ENCODE assay signal across 11 mouse cellular contexts in the genomic region with DNA sequence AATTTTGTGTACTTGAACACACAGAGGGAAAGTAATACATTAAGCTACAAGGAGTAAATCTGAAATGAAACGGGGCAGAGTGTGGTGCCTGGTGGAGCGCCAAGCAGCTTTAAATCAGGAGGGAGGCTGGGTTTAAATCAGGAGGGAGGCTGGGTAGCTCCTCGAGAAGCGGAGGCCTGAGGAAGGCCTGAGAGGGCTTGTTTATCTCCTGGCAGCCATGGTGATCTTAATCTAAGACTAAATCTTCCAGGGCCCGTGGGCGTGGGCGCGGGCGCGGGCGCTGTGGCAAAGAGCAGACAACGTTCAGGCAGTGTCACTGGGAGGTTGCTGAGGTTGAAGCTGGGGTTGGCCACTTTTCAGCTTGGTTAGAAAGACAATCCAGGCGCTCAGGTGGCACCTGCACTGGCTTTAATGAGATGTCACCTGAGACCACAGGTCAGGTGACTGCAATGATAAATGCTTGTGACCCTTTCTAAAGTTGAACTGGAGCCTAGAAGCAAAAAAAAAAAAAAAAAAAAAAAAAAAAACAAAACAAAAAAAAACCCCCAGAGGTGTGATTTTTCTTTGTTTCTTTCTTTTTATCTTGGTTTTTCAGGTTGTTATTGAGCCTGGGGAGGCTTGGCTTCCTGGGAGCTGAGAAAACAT. TPM values are rescaled to one million over a fixed set of nuclear protein-coding genes. Genes with fewer than 3 reads are reported as not detected.
A peak's percentile ranks its signal among the peaks of the same experiment; 100 is the strongest.
DNase-seq lines count a peak whose midpoint lies in the region; ATAC-seq and TF ChIP-seq lines count a peak whose summit lies in the region.
"Had no signal": no experiment of that assay in that cellular context is flagged by ENCODE, and none has a peak within 500 bp of the region (broad histone marks: within the 10 kb centered on the region; RNA-seq: fewer than 3 reads in every experiment).

No protein-coding gene starts in this region.

- no peak for TF ChIP-seq CTCF in E14TG2a.4 (conservative IDR thresholded peaks at IDR 0.05; ENCODE audit: low read length)

- H3K9me3 ChIP-seq in kidney, embryonic 14.5 days (ENCODE audit: control insufficient read depth, low read length) = no peaks in the 10 kb centered on the region
- no peaks in the 10 kb centered on the region for H3K9me3 ChIP-seq in E14TG2a.4 (ENCODE audit: low read length)
- no peaks in the 10 kb centered on the region for H3K9me3 ChIP-seq in embryonic facial prominence, embryonic 10.5 days
- H3K9me3 ChIP-seq: liver, embryonic 13.5 days; stomach, embryonic 15.5 days had no signal

- WGBS in kidney, embryonic 14.5 days = 24% methylated on average over 13 of the region's 13 CpGs
- WGBS in embryonic facial prominence, embryonic 10.5 days = 65% methylated on average over 13 of the region's 13 CpGs

- H3K36me3 ChIP-seq in kidney, embryonic 14.5 days (ENCODE audit: control insufficient read depth, insufficient read depth, low read length) = no peaks in the 10 kb centered on the region
- H3K36me3 ChIP-seq in E14TG2a.4 (ENCODE audit: insufficient read depth, low read length) = no peaks in the 10 kb centered on the region
- no peaks in the 10 kb centered on the region for H3K36me3 ChIP-seq in embryonic facial prominence, embryonic 10.5 days (replicated peaks)
- H3K36me3 ChIP-seq: liver, embryonic 13.5 days; stomach, embryonic 15.5 days had no signal

- H3K9ac ChIP-seq in kidney, embryonic 14.5 days (ENCODE audit: low read depth, low read length) = no peak overlapping the region
- H3K9ac ChIP-seq: liver, embryonic 13.5 days; stomach, embryonic 15.5 days had no signal

- ATAC-seq in kidney, embryonic 14.5 days (ENCODE audit: low FRiP score, low TSS enrichment) = peak; percentile 77

- H3K4me1 ChIP-seq in kidney, embryonic 14.5 days (ENCODE audit: control insufficient read depth, insufficient read depth, low read length) = peaks cover 6% of the 10 kb centered on the region; the same call in 1 of the 2 replicates
- H3K4me1 ChIP-seq in E14TG2a.4 (replicated peaks; ENCODE audit: low read depth, low read length) = peaks cover 48% of the 10 kb centered on the region
- peaks cover 13% of the 10 kb centered on the region for H3K4me1 ChIP-seq in embryonic facial prominence, embryonic 10.5 days

- no peaks in the 10 kb centered on the region for H3K27me3 ChIP-seq in kidney, embryonic 14.5 days (ENCODE audit: control insufficient read depth, insufficient read depth, low read length)
- H3K27me3 ChIP-seq in E14TG2a.4 (ENCODE audit: insufficient read depth, low read length) = no peaks in the 10 kb centered on the region
- H3K27me3 ChIP-seq in embryonic facial prominence, embryonic 10.5 days (replicated peaks; ENCODE audit: low read depth, poor library complexity, severe bottlenecking) = no peaks in the 10 kb centered on the region
- H3K27me3 ChIP-seq: liver, embryonic 13.5 days; stomach, embryonic 15.5 days had no signal

- DNase-seq in kidney, postnatal 14 days = no peak
- DNase-seq in embryonic facial prominence, embryonic 10.5 days (ENCODE audit: low spot score) = no peak
- DNase-seq in naive thymus-derived CD4-positive, alpha-beta T cell, adult 2 months (ENCODE audit: low read depth) = peak; percentile 85
- DNase-seq in lung, adult 18-20 months = no peak
- DNase-seq in layer of hippocampus, adult 11-12 months (ENCODE audit: low spot score) = no peak
- DNase-seq in layer of hippocampus, adult 8-10 months (ENCODE audit: low spot score in 2 of 2) = no peak
- DNase-seq: embryo, embryonic 11 days; liver, embryonic 13.5 days had no signal

- peak overlapping the region; percentile 21 for H3K4me2 ChIP-seq in kidney, embryonic 14.5 days (replicated peaks; ENCODE audit: low read depth, low read length)
- H3K4me2 ChIP-seq: liver, embryonic 13.5 days; stomach, embryonic 15.5 days had no signal

- no peak overlapping the region for H3K4me3 ChIP-seq in kidney, embryonic 14.5 days (ENCODE audit: low read length)
- H3K4me3 ChIP-seq in E14TG2a.4 (replicated peaks; ENCODE audit: low read length) = peak overlapping the region; percentile 26; the same call in 1 of the 2 replicates
- H3K4me3 ChIP-seq in embryonic facial prominence, embryonic 10.5 days = no peak overlapping the region
- H3K4me3 ChIP-seq: liver, embryonic 13.5 days; stomach, embryonic 15.5 days had no signal

- H3K27ac ChIP-seq in kidney, embryonic 14.5 days (ENCODE audit: low read depth, low read length) = peak overlapping the region; percentile 34; the same call in 1 of the 2 replicates
- 0 out of 2 replicates have a peak overlapping the region, but pooled peaks have one; percentile 30 for H3K27ac ChIP-seq in embryonic facial prominence, embryonic 10.5 days (replicated peaks)
- H3K27ac ChIP-seq: liver, embryonic 13.5 days; stomach, embryonic 15.5 days had no signal

RNA-seq across cellular contexts. Expression of a gene that starts 22.2 kb away (rescaled TPM):
- 2.5 and 5.1 TPM in 2 replicates for polyA plus RNA-seq in kidney, embryonic 14.5 days (2014; fragmentation: Nextera tagmentation; extraction: Ambion mirVana)
- polyA plus RNA-seq in embryonic facial prominence, embryonic 10.5 days (2016; fragmentation: Nextera tagmentation; extraction: Ambion mirVana) = 4.0 and 4.4 TPM in 2 replicates
- 100 to 1,000 TPM; 111 to 158 (median 139) TPM for total RNA-seq in layer of hippocampus, adult 8-10 months (2022)

RNA-seq across cellular contexts. Expression of a gene that starts 38.8 kb away (rescaled TPM):
- 2.4 and 3.4 TPM in 2 replicates for polyA plus RNA-seq in kidney, embryonic 14.5 days (2014; fragmentation: Nextera tagmentation; extraction: Ambion mirVana)
- polyA plus RNA-seq in embryonic facial prominence, embryonic 10.5 days (2016; fragmentation: Nextera tagmentation; extraction: Ambion mirVana) = 2.2 and 2.5 TPM in 2 replicates
- total RNA-seq in layer of hippocampus, adult 8-10 months (2022) = 1 to 10 TPM; 1.1 to 3.6 (median 2.5) TPM
